Mouse (Mus musculus) kidney, embryonic 14.5 days (tissue): Measurements from ENCODE around the gene Gfod1. TPM values are rescaled to one million over a fixed set of nuclear protein-coding genes. Genes with fewer than 3 reads are reported as not detected.

Source experiments
- ATAC-seq: fragments of 200-750 bp; cut with Nextera tagmentation; 2 replicates; pipeline ENCODE4 v1.8.0; 2017; ENCODE audit warnings: moderate number of reproducible peaks, mild to moderate bottlenecking, moderate TSS enrichment, moderate library complexity; ENCODE audit not compliant: low FRiP score, low TSS enrichment
- H3K27ac ChIP-seq: fragments of 300-500 bp; sonication (generic); 2 replicates; pipeline ENCODE4 v1.5.1; 2014; ENCODE audit warnings: low read depth, mild to moderate bottlenecking, low read length, moderate library complexity, mixed read lengths
- H3K27me3 ChIP-seq: fragments of 300-500 bp; sonication (generic); 2 replicates; pipeline ENCODE4 v1.6.1; 2014; ENCODE audit warnings: mild to moderate bottlenecking, low read length; ENCODE audit not compliant: control insufficient read depth, insufficient read depth
- H3K36me3 ChIP-seq: fragments of 300-500 bp; sonication (generic); 2 replicates; pipeline ENCODE4 v1.6.1; 2014; ENCODE audit warnings: low read length, mixed read lengths; ENCODE audit not compliant: control insufficient read depth, insufficient read depth
- H3K4me1 ChIP-seq: fragments of 300-500 bp; sonication (generic); 2 replicates; pipeline ENCODE4 v1.6.1; 2014; ENCODE audit warnings: low read length, mixed read lengths; ENCODE audit not compliant: control insufficient read depth, insufficient read depth
- H3K4me2 ChIP-seq: fragments of 300-500 bp; sonication (generic); replicated peaks from 2 replicates; pipeline ENCODE4 v1.6.1; 2014; ENCODE audit warnings: low read depth, mild to moderate bottlenecking, low read length
- H3K4me3 ChIP-seq: fragments of 300-500 bp; sonication (generic); 2 replicates; pipeline ENCODE4 v1.5.1; 2014; ENCODE audit warnings: mild to moderate bottlenecking, low read length
- H3K9ac ChIP-seq: fragments of 300-500 bp; sonication (generic); 2 replicates; pipeline ENCODE4 v1.6.1; 2014; ENCODE audit warnings: low read depth, mild to moderate bottlenecking, low read length, moderate library complexity
- H3K9me3 ChIP-seq: fragments of 300-500 bp; sonication (generic); 2 replicates; pipeline ENCODE4 v1.6.1; 2016; ENCODE audit warnings: low read length; ENCODE audit not compliant: control insufficient read depth
- WGBS: fragments of 180-500 bp; shearing (Covaris S2); extraction: QIAGEN DNeasy Blood & Tissue Kit; methylation state at CpG from one replicate; pipeline ENCODE4 v1.1.7; 2014; 5-methylcytosine and 5-hydroxymethylcytosine counted together
- polyA plus RNA-seq: library from polyadenylated mRNA; unstranded; fragments of >200 nt; fragmentation: Nextera tagmentation; extraction: Ambion mirVana; gene quantifications from 2 replicates; pipeline ENCODE4 v1.2.1, GENCODE M21; 2014

Gene Gfod1
- polyA plus RNA-seq, 1 experiment from 2014 or later = 0.41 TPM

DNA sequence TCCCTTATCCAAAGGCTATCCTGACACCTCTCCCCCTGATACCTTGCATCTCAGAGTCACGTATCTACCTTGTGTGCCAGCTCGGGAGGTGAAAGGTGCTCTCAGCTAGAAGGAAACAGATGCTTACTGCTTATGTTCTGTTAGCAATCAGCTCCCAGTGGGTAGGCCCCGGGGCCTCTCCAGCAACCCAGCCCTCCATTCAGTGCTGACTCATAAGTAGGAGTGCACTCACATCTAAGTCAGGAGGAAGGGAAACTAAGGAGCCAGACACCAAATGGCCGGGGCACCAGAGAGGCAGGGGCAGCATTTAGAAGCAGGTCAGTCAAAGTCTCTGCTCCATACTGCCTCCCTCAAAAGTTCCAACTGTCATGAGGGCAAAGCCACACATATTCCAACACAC lies 155.3 kb downstream of the Gfod1 start:
- Histone ChIP-seq H3K4me1 (peaks cover 21% of the 10 kb centered on the region; the same call in 1 of the 2 replicates), H3K36me3 (peaks cover 4% of the 10 kb centered on the region), H3K9me3 (no peaks in the 10 kb centered on the region), H3K4me3 (no peak overlapping the region), H3K27ac (no peak overlapping the region), H3K27me3 (no peaks in the 10 kb centered on the region), H3K4me2 (no peak overlapping the region), H3K9ac (no peak overlapping the region)
- 68% methylated on average over 4 of the region's 4 CpGs for whole genome bisulfite sequencing
- ATAC-seq = no peak

DNA sequence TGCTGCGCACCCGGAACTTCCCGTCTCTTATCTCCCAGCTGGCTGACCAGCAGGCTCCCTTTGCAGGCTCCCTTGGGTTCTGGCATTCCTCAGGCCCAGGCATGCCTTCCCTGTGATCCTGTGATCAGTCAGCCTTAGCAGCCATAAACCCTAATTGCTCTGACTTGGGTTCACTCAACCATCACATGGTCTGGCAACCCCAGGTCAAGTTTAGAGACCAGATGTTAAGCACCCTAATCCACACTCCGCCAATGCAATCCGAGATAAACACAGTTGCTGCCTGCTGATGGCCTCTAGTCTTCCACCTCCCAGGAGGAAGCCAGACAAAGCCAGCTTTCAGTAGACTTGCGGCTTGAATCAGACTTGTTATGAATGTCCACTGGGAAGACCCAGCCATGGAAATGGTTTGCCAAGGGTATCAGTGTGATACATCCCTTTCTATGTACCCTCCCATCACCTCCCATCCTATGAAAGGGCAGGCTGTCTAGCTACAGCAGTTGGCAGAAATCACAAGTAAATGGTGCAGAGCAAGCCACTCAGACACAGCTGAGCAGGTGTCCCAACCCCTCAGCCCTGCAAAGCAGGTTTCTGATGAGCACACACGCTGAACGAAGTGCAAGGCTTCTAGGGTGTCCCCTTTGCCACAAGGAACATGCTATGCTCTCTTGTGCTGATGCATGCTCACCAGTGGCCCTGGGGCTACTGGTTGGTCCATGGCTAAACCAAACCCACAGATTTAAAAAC lies 157.3 kb downstream of the Gfod1 start:
- H3K27ac ChIP-seq = peak overlapping the region; percentile 71; the same call in 1 of the 2 replicates
- WGBS = 24% methylated on average over 8 of the region's 8 CpGs

More for the DNA sequence above, 157.3 kb downstream of the Gfod1 start:
- Histone ChIP-seq H3K4me3 (no peak overlapping the region), H3K4me2 (no peak overlapping the region), H3K4me1 (peaks cover 21% of the 10 kb centered on the region; the same call in 1 of the 2 replicates), H3K9me3 (no peaks in the 10 kb centered on the region), H3K27me3 (no peaks in the 10 kb centered on the region), H3K9ac (no peak overlapping the region), H3K36me3 (peaks cover 4% of the 10 kb centered on the region)
- peak; percentile 82 for ATAC-seq

Other genes with a start within 250 kb of the Gfod1 start
- gene Tbc1d7, start 132.7 kb downstream of the Gfod1 start, polyA plus RNA-seq = 61.1 and 64.8 TPM in 2 replicates
- 15.6 and 19.1 TPM in 2 replicates for gene Sirt5, start 61.3 kb upstream of the Gfod1 start, polyA plus RNA-seq
- gene Nol7, start 94.2 kb upstream of the Gfod1 start, polyA plus RNA-seq = 144 and 166 TPM in 2 replicates
- 15.1 and 21.1 TPM in 2 replicates for gene Ranbp9, start 177.1 kb upstream of the Gfod1 start, polyA plus RNA-seq